Mouse (Mus musculus) layer of hippocampus, adult 8-10 months (tissue): ENCODE results near the gene Plekhm1. TPM values are rescaled to one million over a fixed set of nuclear protein-coding genes. Genes with fewer than 3 reads are reported as not detected.
"Not testable (repeated sequence)": the region's sequence is repeated elsewhere in the genome, so short reads cannot be mapped to it uniquely, and the experiment has no call there.

ENCODE experiments used
- DNase-seq, 2 experiments: peaks; one replicate each; pipeline ENCODE4 v3.0.0; 2022; ENCODE audit warnings: low spot score in 2 of 2
- total RNA-seq, 4 experiments: library from RNA; stranded (reverse); gene quantifications; 2 replicates each; pipeline ENCODE4 v1.2.4; 2022

The Plekhm1 gene
- 10 to 100 TPM; 17.9 to 23.4 (median 20.4) TPM for total RNA-seq

GRCm38 (mm10) chr11:103411981-103412949, at the start of gene Plekhm1:
Gene Plekhm1, minus strand, starts transcription at chr11:103412687.
- peak; percentile 91 to 95 for DNase-seq

GRCm38 (mm10) chr11:103451105-103451504, 38.6 kb upstream of the Plekhm1 start:
- not testable (repeated sequence) for DNase-seq

- not testable (repeated sequence) for DNase-seq
Measured at GRCm38 (mm10) chr11:103449721-103450120, 37.2 kb upstream of the Plekhm1 start.

GRCm38 (mm10) chr11:103443678-103444077, 31.2 kb upstream of the Plekhm1 start:
- DNase-seq, result no peak

- DNase-seq, result no peak
Measured at GRCm38 (mm10) chr11:103436282-103436681, 23.8 kb upstream of the Plekhm1 start.

- no peak for DNase-seq
Measured at GRCm38 (mm10) chr11:103425031-103425430, 12.5 kb upstream of the Plekhm1 start.

GRCm38 (mm10) chr11:103419667-103420066, 7.2 kb upstream of the Plekhm1 start:
- no peak for DNase-seq

GRCm38 (mm10) chr11:103419226-103419625, 6.7 kb upstream of the Plekhm1 start:
- no peak for DNase-seq

GRCm38 (mm10) chr11:103413516-103413915, 1.0 kb upstream of the Plekhm1 start:
- no peak for DNase-seq

GRCm38 (mm10) chr11:103412950-103413423, 500 bp upstream of the Plekhm1 start:
- no peak for DNase-seq

GRCm38 (mm10) chr11:103411301-103411700, 1.2 kb downstream of the Plekhm1 start:
- DNase-seq, result no peak

- no peak for DNase-seq
Measured at GRCm38 (mm10) chr11:103408880-103409279, 3.6 kb downstream of the Plekhm1 start.

- DNase-seq, result not testable (repeated sequence)
Measured at GRCm38 (mm10) chr11:103407136-103407535, 5.4 kb downstream of the Plekhm1 start.

GRCm38 (mm10) chr11:103406551-103406950, 5.9 kb downstream of the Plekhm1 start:
- no peak for DNase-seq

- no peak for DNase-seq
Measured at GRCm38 (mm10) chr11:103405814-103406213, 6.7 kb downstream of the Plekhm1 start.

- no peak for DNase-seq
Measured at GRCm38 (mm10) chr11:103404618-103405017, 7.9 kb downstream of the Plekhm1 start.

- no peak for DNase-seq
Measured at GRCm38 (mm10) chr11:103403776-103404175, 8.7 kb downstream of the Plekhm1 start.

- DNase-seq, result peak; percentile 38 to 40
Measured at GRCm38 (mm10) chr11:103402738-103403137, 9.7 kb downstream of the Plekhm1 start.

GRCm38 (mm10) chr11:103402198-103402597, 10.3 kb downstream of the Plekhm1 start:
- no peak for DNase-seq

- DNase-seq, result no peak
Measured at GRCm38 (mm10) chr11:103399986-103400385, 12.5 kb downstream of the Plekhm1 start.

- DNase-seq, result no peak
Measured at GRCm38 (mm10) chr11:103399050-103399449, 13.4 kb downstream of the Plekhm1 start.

- DNase-seq, result no peak
Measured at GRCm38 (mm10) chr11:103396682-103397081, 15.8 kb downstream of the Plekhm1 start.

GRCm38 (mm10) chr11:103396236-103396635, 16.3 kb downstream of the Plekhm1 start:
- no peak for DNase-seq
